Mouse (Mus musculus) activated CD4-positive, CD25-positive, alpha-beta regulatory T cell, adult 4 months (primary cell): ENCODE measurements around the gene Col4a1. TPM values are rescaled to one million over a fixed set of nuclear protein-coding genes. Genes with fewer than 3 reads are reported as not detected.

Experiments
- ATAC-seq: one replicate; pipeline ENCODE4 v1.8.0; 2017
- polyA plus RNA-seq, 2 experiments: library from polyadenylated mRNA; unstranded; fragments of 100-300 nt; shearing (Covaris generic); gene quantifications; one replicate each; pipeline ENCODE4 v1.2.1; 2017

Col4a1 gene
- polyA plus RNA-seq, 2 experiments from 2014 or later: not detected

- no peak for ATAC-seq
Measured at GRCm38 (mm10) chr8:11225577-11226434, 86.8 kb downstream of the Col4a1 start.

GRCm38 (mm10) chr8:11224178-11224577 is 88.4 kb downstream of the Col4a1 start:
- no peak for ATAC-seq

- ATAC-seq: no peak
Measured at GRCm38 (mm10) chr8:11221353-11221752, 91.3 kb downstream of the Col4a1 start.

- no peak for ATAC-seq
Measured at GRCm38 (mm10) chr8:11219282-11219681, 93.3 kb downstream of the Col4a1 start.

DNA sequence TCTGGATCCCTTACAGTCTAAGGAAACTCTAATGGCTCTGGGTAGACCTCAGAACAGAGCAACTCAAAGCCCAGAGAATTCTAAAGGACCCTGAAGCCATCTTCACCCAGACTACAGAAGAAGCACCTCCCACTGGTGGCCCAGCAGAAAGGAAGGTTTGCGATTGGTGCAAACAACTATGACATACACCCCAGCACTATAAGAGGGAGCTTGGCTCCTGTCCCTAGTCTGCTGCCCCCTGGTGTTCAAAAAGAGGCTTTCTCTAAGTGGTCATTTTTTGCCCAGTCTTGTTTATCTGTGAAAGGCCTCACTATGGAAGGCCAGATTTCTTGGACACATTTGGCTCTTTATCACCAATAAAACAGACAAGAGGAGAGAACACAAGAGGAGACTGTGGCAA is 97.4 kb downstream of the Col4a1 start:
- ATAC-seq: no peak

- ATAC-seq: no peak
Measured at GRCm38 (mm10) chr8:11206509-11206908, 106.1 kb downstream of the Col4a1 start.

DNA sequence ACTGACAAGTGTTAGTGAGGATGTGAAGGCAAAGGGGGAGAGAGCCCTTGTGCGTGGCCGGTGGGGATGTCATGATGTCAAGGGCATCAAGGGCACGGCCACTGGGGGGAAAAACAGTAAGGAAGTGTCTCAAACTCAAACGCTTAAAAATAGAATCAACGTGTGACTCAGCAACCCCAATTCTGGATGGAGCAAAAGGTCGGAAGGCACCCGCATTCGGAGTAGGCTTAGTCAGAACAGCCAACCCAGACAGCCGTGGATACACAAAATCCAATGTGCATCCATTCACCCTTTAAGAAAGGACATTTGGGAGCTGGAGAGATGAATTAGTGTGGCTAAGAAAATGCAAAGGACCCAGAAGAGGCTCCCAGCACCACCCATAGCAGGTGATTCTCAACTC is 107.1 kb downstream of the Col4a1 start:
- no peak for ATAC-seq

- ATAC-seq: peak; percentile 23
Measured at GRCm38 (mm10) chr8:11203260-11204110, 109.1 kb downstream of the Col4a1 start.

DNA sequence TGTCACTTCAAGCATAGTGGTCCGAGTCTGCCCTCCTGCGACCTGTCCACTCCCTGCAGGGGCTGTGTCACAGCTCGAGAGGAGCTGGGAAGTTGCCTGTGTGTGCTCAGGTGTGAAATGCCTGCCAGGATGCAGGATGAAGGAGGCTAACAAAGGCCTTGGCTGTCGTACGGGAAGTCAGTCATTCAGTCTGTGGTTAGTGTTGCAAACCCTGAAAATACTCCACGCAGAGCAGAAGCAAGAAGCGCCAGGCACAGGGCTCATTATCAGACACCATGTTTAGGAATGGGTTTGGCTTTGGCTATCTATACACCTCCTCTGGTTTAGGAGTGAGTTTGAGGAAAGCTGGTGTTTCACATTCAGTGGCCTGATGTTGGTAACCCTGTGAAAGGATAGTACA is 114.0 kb downstream of the Col4a1 start:
- ATAC-seq: no peak

GRCm38 (mm10) chr8:11197988-11198387 is 114.6 kb downstream of the Col4a1 start:
- ATAC-seq: no peak

DNA sequence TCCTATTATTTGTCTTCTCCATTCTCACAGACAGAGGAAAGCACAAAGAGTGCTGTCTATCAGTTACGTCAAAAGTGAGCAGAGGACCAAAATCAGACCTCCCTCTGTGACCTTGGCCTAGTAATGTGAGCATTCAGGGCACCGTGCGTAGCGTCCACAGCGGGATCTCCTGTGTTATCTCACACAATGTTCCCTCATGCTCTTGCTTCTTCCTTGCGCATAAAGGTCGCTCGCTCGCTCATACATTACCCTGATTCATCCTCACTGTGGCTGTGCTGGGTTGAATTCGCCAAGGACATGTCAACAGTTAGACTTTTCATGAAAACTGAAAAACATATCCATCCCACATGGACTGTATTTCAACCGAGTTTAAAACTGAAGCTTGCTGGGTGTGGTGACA is 115.4 kb downstream of the Col4a1 start:
- ATAC-seq: no peak

DNA sequence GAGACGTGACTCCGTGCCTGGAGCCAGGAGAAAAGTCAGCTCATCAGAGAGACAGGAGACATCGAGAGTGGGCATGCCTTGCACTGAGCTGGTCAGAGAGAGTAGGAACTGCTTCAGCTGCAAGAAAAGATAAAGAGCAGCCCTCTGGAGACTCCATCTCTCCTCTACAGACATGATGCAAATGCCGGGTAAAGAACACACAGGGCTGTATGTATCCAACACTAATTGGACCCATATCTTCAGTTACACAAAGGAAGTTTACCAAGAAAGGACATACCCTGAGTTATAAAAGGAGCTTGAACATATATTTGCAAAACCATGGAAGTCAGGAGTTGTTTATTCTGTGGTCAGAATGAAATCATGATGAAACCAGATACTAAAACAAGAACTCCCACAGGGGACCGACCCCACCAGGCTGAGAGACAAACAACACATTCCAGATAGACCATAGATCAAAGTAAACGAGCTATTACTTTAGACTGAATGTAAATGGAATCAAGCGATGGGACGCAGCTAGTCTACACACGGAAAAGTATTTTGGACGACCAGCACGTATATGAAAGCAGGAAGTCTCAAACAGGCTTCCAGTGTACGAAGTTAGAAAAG is 119.8 kb downstream of the Col4a1 start:
- no peak for ATAC-seq

DNA sequence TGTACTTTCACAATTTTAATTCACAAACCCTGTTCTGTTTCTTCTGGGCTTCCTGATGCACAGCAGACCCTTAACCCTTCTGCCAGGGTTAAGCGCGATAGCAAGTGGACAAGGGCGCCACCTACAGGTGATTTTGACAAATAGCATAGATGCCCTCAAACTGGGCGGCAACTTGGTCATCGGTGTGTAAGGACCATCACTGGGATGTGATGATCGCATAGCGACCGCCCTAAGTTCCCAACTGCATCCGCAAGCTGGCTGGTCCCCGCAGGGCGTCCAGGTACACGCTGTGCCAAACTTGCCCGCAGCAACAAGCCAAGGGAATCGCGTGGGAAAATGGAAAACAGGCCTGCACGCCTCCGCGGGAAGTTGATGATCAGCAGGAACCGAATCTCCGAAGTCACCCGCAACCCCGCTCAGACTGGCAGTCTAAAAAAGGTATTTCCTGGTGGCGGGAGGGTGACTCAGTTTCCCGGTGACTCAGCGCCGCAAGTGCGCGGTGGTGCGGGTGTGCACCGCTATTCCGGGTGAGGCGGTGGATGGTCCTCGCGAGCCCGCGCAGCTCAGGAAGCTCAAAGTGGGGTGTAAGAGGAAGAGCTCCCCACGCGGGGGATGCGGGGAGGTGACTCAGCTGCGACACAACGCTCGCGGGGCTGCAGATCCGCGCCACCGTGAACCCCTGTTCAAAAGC is 124.9 kb downstream of the Col4a1 start:
- ATAC-seq: no peak

GRCm38 (mm10) chr8:11186456-11186855 is 126.2 kb downstream of the Col4a1 start:
- no peak for ATAC-seq

DNA sequence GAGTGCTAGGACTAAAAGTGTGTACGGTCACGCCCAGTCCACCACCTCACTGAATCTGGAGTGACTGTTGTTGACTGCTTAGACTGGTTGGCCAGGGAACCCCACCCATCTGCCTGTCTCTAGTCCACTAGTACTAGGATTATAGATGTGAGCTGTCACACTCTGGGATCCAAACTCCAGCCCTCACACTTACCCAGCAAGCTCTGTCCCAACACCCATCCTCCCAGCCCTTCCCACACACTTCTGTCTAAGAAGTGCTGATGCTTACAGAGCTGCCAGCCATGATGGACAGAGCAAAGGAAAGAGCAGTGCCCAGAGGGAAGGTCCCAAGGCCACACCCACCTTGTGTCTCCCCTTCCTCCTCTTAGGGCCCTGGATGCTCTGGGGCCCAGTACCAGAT is 127.0 kb downstream of the Col4a1 start:
- ATAC-seq: no peak

- ATAC-seq: no peak
Measured at GRCm38 (mm10) chr8:11183611-11184031, 129.0 kb downstream of the Col4a1 start.

GRCm38 (mm10) chr8:11182606-11183005 is 130.0 kb downstream of the Col4a1 start:
- ATAC-seq: no peak

DNA sequence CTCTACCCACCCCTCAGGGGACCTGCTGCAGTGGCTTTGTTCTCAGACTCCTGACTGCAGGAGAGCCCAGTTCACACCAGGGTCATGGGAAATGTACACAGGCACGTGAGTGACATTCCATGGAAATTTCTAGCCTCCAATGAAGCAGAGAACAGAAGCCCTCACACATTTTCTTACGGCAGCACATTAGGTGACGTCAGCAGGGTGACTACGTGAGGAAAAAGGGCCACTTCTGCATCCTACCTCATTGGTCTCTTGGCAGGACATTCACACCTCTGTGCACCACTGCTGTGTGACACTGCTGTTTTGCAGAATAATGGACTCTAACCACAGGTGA is 130.5 kb downstream of the Col4a1 start:
- no peak for ATAC-seq

GRCm38 (mm10) chr8:11181420-11182147 is 131.0 kb downstream of the Col4a1 start:
- ATAC-seq: no peak

DNA sequence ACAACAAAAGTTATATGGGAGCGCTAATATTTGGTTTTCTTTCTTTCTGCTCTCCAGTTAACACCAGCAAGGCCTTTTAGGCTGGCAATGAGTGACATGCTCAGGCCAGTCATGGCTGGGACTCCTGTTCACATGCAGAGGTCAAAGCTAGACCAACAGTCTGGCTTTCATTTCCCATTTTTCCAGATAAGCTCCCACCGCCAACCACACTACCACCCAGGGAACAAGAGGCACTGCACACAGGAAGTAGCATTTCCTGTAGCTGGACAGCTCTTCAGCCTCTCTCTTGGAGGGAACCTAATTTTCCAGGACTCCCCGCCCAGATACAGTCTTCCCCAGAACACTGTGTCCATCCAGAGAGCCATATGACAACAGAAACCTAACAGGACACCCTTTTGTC is 132.8 kb downstream of the Col4a1 start:
- no peak for ATAC-seq

DNA sequence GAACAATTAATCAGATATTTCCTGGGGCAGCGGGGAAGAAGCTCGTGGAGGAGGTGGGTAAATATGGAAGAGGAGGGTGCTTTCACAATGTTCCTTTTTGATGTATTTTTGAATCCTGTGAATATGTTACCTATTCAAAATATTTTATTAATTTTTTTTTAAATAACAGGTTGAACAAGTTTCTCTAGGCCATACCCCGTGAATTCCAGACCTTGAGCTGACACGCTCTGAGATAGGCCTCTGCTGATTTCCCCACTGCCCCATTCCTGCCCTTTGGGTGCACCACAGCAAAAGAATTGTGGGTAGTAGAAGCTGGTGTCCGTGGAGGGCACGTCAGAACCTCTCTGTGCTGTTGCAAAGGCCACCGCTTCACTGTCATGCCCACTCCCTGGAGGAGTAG is 136.2 kb downstream of the Col4a1 start:
- no peak for ATAC-seq
